Mouse (Mus musculus) induced T-regulatory cell, adult 2 months (primary cell): ENCODE measurements at regions not wholly inside any gene's neighbourhood (a gene's known extent, or its start where the extent isn't known, plus 50 kb on each side); places are given as distances from the start of the nearest gene placed in this dataset.

Experiments
- DNase-seq: peaks from one replicate; pipeline ENCODE4 v3.0.0-alpha.2; 2012; ENCODE audit warnings: low read depth

- peak; percentile 76 for DNase-seq
Observed at GRCm38 (mm10) chr5:43422815-43423687, 92.3 kb upstream of the C1qtnf7 start.

- peak; percentile 3 for DNase-seq
Observed at GRCm38 (mm10) chr5:43424551-43425257, 90.6 kb upstream of the C1qtnf7 start.

GRCm38 (mm10) chr5:43433337-43433736 lies 82.0 kb upstream of the C1qtnf7 start:
- no peak for DNase-seq

GRCm38 (mm10) chr5:43439191-43439590 lies 76.1 kb upstream of the C1qtnf7 start:
- DNase-seq: no peak

GRCm38 (mm10) chr5:43441306-43441705 lies 74.0 kb upstream of the C1qtnf7 start:
- DNase-seq: no peak

- DNase-seq: no peak
Observed at GRCm38 (mm10) chr5:43444582-43445214, 70.6 kb upstream of the C1qtnf7 start.

GRCm38 (mm10) chr5:43445620-43446019 lies 69.7 kb upstream of the C1qtnf7 start:
- no peak for DNase-seq

GRCm38 (mm10) chr5:43446295-43446694 lies 69.0 kb upstream of the C1qtnf7 start:
- no peak for DNase-seq

GRCm38 (mm10) chr5:43456018-43456417 lies 59.3 kb upstream of the C1qtnf7 start:
- no peak for DNase-seq

GRCm38 (mm10) chr5:43457725-43458124 lies 57.6 kb upstream of the C1qtnf7 start:
- no peak for DNase-seq

GRCm38 (mm10) chr5:43461987-43462715 lies 53.2 kb upstream of the C1qtnf7 start:
- no peak for DNase-seq
